Mouse (Mus musculus): ENCODE data around the gene Rfx8. TPM values are rescaled to one million over a fixed set of nuclear protein-coding genes. Genes with fewer than 3 reads are reported as not detected.
A peak's percentile ranks its signal among the peaks of the same experiment; 100 is the strongest.

The Rfx8 gene
- polyA plus RNA-seq, 1 experiment from 2014 or later = 0.13 TPM

- ATAC-seq (ENCODE audit: low FRiP score, low TSS enrichment) = no peak
- no peaks in the 10 kb centered on the region for H3K36me3 ChIP-seq (ENCODE audit: control insufficient read depth, insufficient read depth, low read length)
- no peak for DNase-seq
- H3K9ac ChIP-seq (replicated peaks; ENCODE audit: low read length) = no peak overlapping the region
- WGBS = 43% methylated on average over 7 of the region's 7 CpGs
- H3K9me3 ChIP-seq (ENCODE audit: control insufficient read depth, low read length) = no peaks in the 10 kb centered on the region
- H3K4me2 ChIP-seq (ENCODE audit: low read length) = no peak overlapping the region
- no peak overlapping the region for H3K27ac ChIP-seq (replicated peaks; ENCODE audit: low read depth, low read length)
- no peaks in the 10 kb centered on the region for H3K27me3 ChIP-seq (ENCODE audit: control insufficient read depth, insufficient read depth, low read length)
- peaks cover 5% of the 10 kb centered on the region; the same call in 1 of the 2 replicates for H3K4me1 ChIP-seq (ENCODE audit: control insufficient read depth, insufficient read depth, low read length)
- no peak overlapping the region for H3K4me3 ChIP-seq (replicated peaks; ENCODE audit: low read depth, low read length)
These were observed 26.0 kb downstream of the Rfx8 start for GRCm38 (mm10) chr1:39694756-39695155.

GRCm38 (mm10) chr1:39691974-39692373 lies 28.8 kb downstream of the Rfx8 start:
- no peak overlapping the region for H3K4me2 ChIP-seq (ENCODE audit: low read length)
- DNase-seq (no peak), ATAC-seq (ENCODE audit: low FRiP score, low TSS enrichment) (no peak)
- no peaks in the 10 kb centered on the region for H3K36me3 ChIP-seq (ENCODE audit: control insufficient read depth, insufficient read depth, low read length)
- H3K4me3 ChIP-seq (replicated peaks; ENCODE audit: low read depth, low read length) = no peak overlapping the region
- H3K27ac ChIP-seq (replicated peaks; ENCODE audit: low read depth, low read length) = no peak overlapping the region
- 77% methylated on average over 3 of the region's 3 CpGs for WGBS
- H3K9me3 ChIP-seq (ENCODE audit: control insufficient read depth, low read length) = no peaks in the 10 kb centered on the region
- no peaks in the 10 kb centered on the region for H3K27me3 ChIP-seq (ENCODE audit: control insufficient read depth, insufficient read depth, low read length)
- H3K9ac ChIP-seq (replicated peaks; ENCODE audit: low read length) = no peak overlapping the region
- peaks cover 5% of the 10 kb centered on the region; the same call in 1 of the 2 replicates for H3K4me1 ChIP-seq (ENCODE audit: control insufficient read depth, insufficient read depth, low read length)

DNA sequence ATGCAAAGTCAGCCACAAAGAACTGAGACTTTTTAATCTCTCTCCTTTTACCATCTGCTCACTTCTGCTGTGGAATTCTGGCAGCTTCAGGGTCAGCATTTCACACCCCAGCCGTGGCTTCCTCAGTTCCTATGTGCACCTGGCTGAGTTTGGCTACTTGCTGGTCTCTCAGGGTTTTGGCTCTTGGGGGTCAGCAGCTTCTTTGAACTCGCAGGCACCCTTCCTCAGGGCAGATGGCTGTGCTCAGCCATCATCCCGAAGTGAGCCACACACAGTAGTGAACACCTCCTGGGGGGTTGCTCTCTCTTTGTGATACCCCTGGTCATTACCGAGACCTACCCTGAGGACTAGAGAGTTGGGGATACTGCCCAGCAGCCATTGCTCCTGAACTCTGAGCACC lies 29.7 kb downstream of the Rfx8 start:
- H3K36me3 ChIP-seq (ENCODE audit: control insufficient read depth, insufficient read depth, low read length) = no peaks in the 10 kb centered on the region
- H3K27ac ChIP-seq (replicated peaks; ENCODE audit: low read depth, low read length) = no peak overlapping the region
- no peak overlapping the region for H3K4me3 ChIP-seq (replicated peaks; ENCODE audit: low read depth, low read length)
- DNase-seq = no peak
- H3K27me3 ChIP-seq (ENCODE audit: control insufficient read depth, insufficient read depth, low read length) = no peaks in the 10 kb centered on the region
- H3K9ac ChIP-seq (replicated peaks; ENCODE audit: low read length) = no peak overlapping the region
- no peak overlapping the region for H3K4me2 ChIP-seq (ENCODE audit: low read length)
- 57% methylated on average over 4 of the region's 4 CpGs for WGBS
- H3K4me1 ChIP-seq (ENCODE audit: control insufficient read depth, insufficient read depth, low read length) = peaks cover 8% of the 10 kb centered on the region
- ATAC-seq (ENCODE audit: low FRiP score, low TSS enrichment) = no peak
- no peaks in the 10 kb centered on the region for H3K9me3 ChIP-seq (ENCODE audit: control insufficient read depth, low read length)

GRCm38 (mm10) chr1:39688573-39688972 lies 32.2 kb downstream of the Rfx8 start:
- H3K36me3 ChIP-seq (ENCODE audit: control insufficient read depth, insufficient read depth, low read length) = no peaks in the 10 kb centered on the region
- H3K27me3 ChIP-seq (ENCODE audit: control insufficient read depth, insufficient read depth, low read length) = no peaks in the 10 kb centered on the region
- no peak for DNase-seq
- no peak overlapping the region for H3K27ac ChIP-seq (replicated peaks; ENCODE audit: low read depth, low read length)
- H3K9me3 ChIP-seq (ENCODE audit: control insufficient read depth, low read length) = no peaks in the 10 kb centered on the region
- peaks cover 3% of the 10 kb centered on the region; the same call in 1 of the 2 replicates for H3K4me1 ChIP-seq (ENCODE audit: control insufficient read depth, insufficient read depth, low read length)
- ATAC-seq (ENCODE audit: low FRiP score, low TSS enrichment) = no peak
- no peak overlapping the region for H3K4me3 ChIP-seq (replicated peaks; ENCODE audit: low read depth, low read length)
- no peak overlapping the region for H3K4me2 ChIP-seq (ENCODE audit: low read length)
- 77% methylated on average over 6 of the region's 6 CpGs for WGBS
- H3K9ac ChIP-seq (replicated peaks; ENCODE audit: low read length) = no peak overlapping the region

GRCm38 (mm10) chr1:39687279-39687678 lies 33.5 kb downstream of the Rfx8 start:
- Histone ChIP-seq H3K4me3 (replicated peaks; ENCODE audit: low read depth, low read length) (no peak overlapping the region), H3K9ac (replicated peaks; ENCODE audit: low read length) (no peak overlapping the region), H3K27ac (replicated peaks; ENCODE audit: low read depth, low read length) (no peak overlapping the region), H3K9me3 (ENCODE audit: control insufficient read depth, low read length) (no peaks in the 10 kb centered on the region), H3K27me3 (ENCODE audit: control insufficient read depth, insufficient read depth, low read length) (no peaks in the 10 kb centered on the region), H3K4me1 (ENCODE audit: control insufficient read depth, insufficient read depth, low read length) (peaks cover 3% of the 10 kb centered on the region; the same call in 1 of the 2 replicates), H3K4me2 (ENCODE audit: low read length) (no peak overlapping the region), H3K36me3 (ENCODE audit: control insufficient read depth, insufficient read depth, low read length) (no peaks in the 10 kb centered on the region)
- WGBS = 80% methylated on average over 9 of the region's 9 CpGs
- no peak for DNase-seq
- ATAC-seq (ENCODE audit: low FRiP score, low TSS enrichment) = no peak

- no peak overlapping the region for H3K4me3 ChIP-seq (replicated peaks; ENCODE audit: low read depth, low read length)
- 0% methylated on average over 1 of the region's 1 CpGs for WGBS
These were observed 35.0 kb downstream of the Rfx8 start for GRCm38 (mm10) chr1:39685841-39686240.

GRCm38 (mm10) chr1:39681638-39682037 lies 39.2 kb downstream of the Rfx8 start:
- Histone ChIP-seq H3K27me3 (ENCODE audit: control insufficient read depth, insufficient read depth, low read length) (no peaks in the 10 kb centered on the region), H3K4me2 (ENCODE audit: low read length) (no peak overlapping the region), H3K9me3 (ENCODE audit: control insufficient read depth, low read length) (no peaks in the 10 kb centered on the region), H3K4me3 (replicated peaks; ENCODE audit: low read depth, low read length) (no peak overlapping the region), H3K27ac (replicated peaks; ENCODE audit: low read depth, low read length) (no peak overlapping the region), H3K9ac (replicated peaks; ENCODE audit: low read length) (no peak overlapping the region), H3K36me3 (ENCODE audit: control insufficient read depth, insufficient read depth, low read length) (no peaks in the 10 kb centered on the region), H3K4me1 (ENCODE audit: control insufficient read depth, insufficient read depth, low read length) (peaks cover 3% of the 10 kb centered on the region; the same call in 1 of the 2 replicates)
- WGBS = 89% methylated on average over 5 of the region's 5 CpGs
- DNase-seq (no peak), ATAC-seq (ENCODE audit: low FRiP score, low TSS enrichment) (no peak)

More at GRCm38 (mm10) chr1:39685841-39686240, 35.0 kb downstream of the Rfx8 start:
- H3K27me3 ChIP-seq (ENCODE audit: control insufficient read depth, insufficient read depth, low read length) = no peaks in the 10 kb centered on the region
- H3K4me2 ChIP-seq (ENCODE audit: low read length) = no peak overlapping the region
- no peak overlapping the region for H3K9ac ChIP-seq (replicated peaks; ENCODE audit: low read length)
- no peaks in the 10 kb centered on the region for H3K36me3 ChIP-seq (ENCODE audit: control insufficient read depth, insufficient read depth, low read length)
- peaks cover 3% of the 10 kb centered on the region; the same call in 1 of the 2 replicates for H3K4me1 ChIP-seq (ENCODE audit: control insufficient read depth, insufficient read depth, low read length)
- ATAC-seq (ENCODE audit: low FRiP score, low TSS enrichment) (no peak), DNase-seq (peak; percentile 88)
- H3K9me3 ChIP-seq (ENCODE audit: control insufficient read depth, low read length) = no peaks in the 10 kb centered on the region
- no peak overlapping the region for H3K27ac ChIP-seq (replicated peaks; ENCODE audit: low read depth, low read length)

DNA sequence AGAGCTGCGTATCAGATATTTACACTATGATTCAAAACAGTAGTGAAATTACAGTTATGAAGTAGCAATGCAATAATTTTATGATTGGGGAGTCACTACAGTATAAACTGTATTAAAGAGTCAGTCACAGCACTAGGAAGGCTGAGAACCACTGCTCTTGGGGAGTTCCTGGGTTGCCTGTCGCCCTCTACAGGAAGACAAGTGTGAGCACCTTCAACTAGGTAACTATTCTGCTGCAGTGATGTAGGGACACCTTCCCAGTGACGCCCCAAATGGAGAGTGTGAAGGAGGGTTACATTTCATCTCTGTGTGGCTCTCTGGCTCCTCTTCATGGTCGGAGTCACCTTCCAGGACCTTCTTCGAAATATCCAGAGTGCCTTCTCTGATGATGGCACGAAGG lies 40.3 kb downstream of the Rfx8 start:
- no peaks in the 10 kb centered on the region for H3K36me3 ChIP-seq (ENCODE audit: control insufficient read depth, insufficient read depth, low read length)
- no peak overlapping the region for H3K9ac ChIP-seq (replicated peaks; ENCODE audit: low read length)
- no peaks in the 10 kb centered on the region for H3K9me3 ChIP-seq (ENCODE audit: control insufficient read depth, low read length)
- ATAC-seq (ENCODE audit: low FRiP score, low TSS enrichment) (no peak), DNase-seq (no peak)
- no peak overlapping the region for H3K27ac ChIP-seq (replicated peaks; ENCODE audit: low read depth, low read length)
- no peaks in the 10 kb centered on the region for H3K4me1 ChIP-seq (ENCODE audit: control insufficient read depth, insufficient read depth, low read length)
- no peaks in the 10 kb centered on the region for H3K27me3 ChIP-seq (ENCODE audit: control insufficient read depth, insufficient read depth, low read length)
- 70% methylated on average over 6 of the region's 6 CpGs for WGBS
- no peak overlapping the region for H3K4me3 ChIP-seq (replicated peaks; ENCODE audit: low read depth, low read length)
- H3K4me2 ChIP-seq (ENCODE audit: low read length) = no peak overlapping the region

GRCm38 (mm10) chr1:39678883-39679282 lies 41.9 kb downstream of the Rfx8 start:
- no peaks in the 10 kb centered on the region for H3K9me3 ChIP-seq (ENCODE audit: control insufficient read depth, low read length)
- H3K4me1 ChIP-seq (ENCODE audit: control insufficient read depth, insufficient read depth, low read length) = no peaks in the 10 kb centered on the region
- H3K36me3 ChIP-seq (ENCODE audit: control insufficient read depth, insufficient read depth, low read length) = no peaks in the 10 kb centered on the region
- no peak overlapping the region for H3K4me2 ChIP-seq (ENCODE audit: low read length)
- no peak overlapping the region for H3K27ac ChIP-seq (replicated peaks; ENCODE audit: low read depth, low read length)
- no peak overlapping the region for H3K4me3 ChIP-seq (replicated peaks; ENCODE audit: low read depth, low read length)
- ATAC-seq (ENCODE audit: low FRiP score, low TSS enrichment) (no peak), DNase-seq (no peak)
- WGBS = 76% methylated on average over 8 of the region's 8 CpGs
- no peaks in the 10 kb centered on the region for H3K27me3 ChIP-seq (ENCODE audit: control insufficient read depth, insufficient read depth, low read length)
- no peak overlapping the region for H3K9ac ChIP-seq (replicated peaks; ENCODE audit: low read length)

Measured in midbrain, embryonic 14.5 days (tissue).